Mouse (Mus musculus) CH12.LX (cell line): ENCODE data around the gene Gramd1a. TPM values are rescaled to one million over a fixed set of nuclear protein-coding genes. Genes with fewer than 3 reads are reported as not detected.

Experiments used
- DNase-seq: peaks from one replicate; pipeline ENCODE4 v3.0.0-alpha.2; 2013; ENCODE audit errors: extremely low read depth
- H3K27ac ChIP-seq: 2 replicates; pipeline ENCODE4 v1.5.1; 2012; ENCODE audit warnings: low read depth, mild to moderate bottlenecking, control low read depth, moderate library complexity; ENCODE audit not compliant: insufficient read depth
- H3K27me3 ChIP-seq: replicated peaks from 2 replicates; pipeline ENCODE3; 2012; ENCODE audit warnings: inconsistent platforms
- H3K36me3 ChIP-seq, 2 experiments: replicated peaks in 1 of 2; 2 replicates each; pipeline versions ENCODE3 to v1.6.1; 2012; ENCODE audit warnings: inconsistent platforms in 1 of 2, low read length in 1 of 2, mild to moderate bottlenecking in 1 of 2, mixed read lengths in 1 of 2, moderate library complexity in 1 of 2; ENCODE audit not compliant: control insufficient read depth in 1 of 2, insufficient read depth in 1 of 2
- H3K4me1 ChIP-seq, 2 experiments: 2 replicates each; pipeline ENCODE4 v1.6.1; 2012; ENCODE audit warnings: inconsistent platforms in 1 of 2, moderate library complexity in 1 of 2; ENCODE audit not compliant: insufficient read depth in 2 of 2, control insufficient read depth in 1 of 2
- H3K4me2 ChIP-seq: 2 replicates; pipeline ENCODE4 v1.6.1; 2012; ENCODE audit warnings: low read depth, mild to moderate bottlenecking, control low read depth; ENCODE audit not compliant: poor library complexity, insufficient read depth, severe bottlenecking
- H3K4me3 ChIP-seq, 3 experiments: fragments of 150-350 bp in 1 of 3; sonication (generic) in 1 of 3; replicated peaks in 1 of 3; 2 replicates each; pipeline versions ENCODE3 to v1.5.1; 2011 to 2012; ENCODE audit warnings: low read depth in 2 of 3, low read length in 2 of 3, mild to moderate bottlenecking in 2 of 3, moderate library complexity in 2 of 3, control low read depth in 1 of 3, improper control_type of control experiment in 1 of 3, inconsistent platforms in 1 of 3, mixed read lengths in 1 of 3; ENCODE audit not compliant: poor library complexity in 1 of 3
- H3K79me2 ChIP-seq: replicated peaks from 2 replicates; pipeline ENCODE4 v1.6.1; 2012; ENCODE audit warnings: mild to moderate bottlenecking, moderate library complexity; ENCODE audit not compliant: control insufficient read depth, poor library complexity, insufficient read depth, severe bottlenecking; ENCODE audit errors: extremely low read depth
- H3K9ac ChIP-seq: 2 replicates; pipeline ENCODE4 v1.6.1; 2012; ENCODE audit warnings: low read depth, mild to moderate bottlenecking, control low read depth, moderate library complexity; ENCODE audit not compliant: insufficient read depth
- H3K9me3 ChIP-seq: replicated peaks from 2 replicates; pipeline ENCODE3; 2012; ENCODE audit warnings: low read length, inconsistent platforms, mixed read lengths
- CHD2 ChIP-seq: IDR thresholded peaks from 2 replicates; pipeline ENCODE4 v1.6.1; 2011; ENCODE audit warnings: low read length, improper control_type of control experiment
- CTCF ChIP-seq, 2 experiments: IDR thresholded peaks in 1 of 2; conservative IDR thresholded peaks in 1 of 2; 2 replicates each; pipeline ENCODE4 v1.5.1; 2011 to 2012; ENCODE audit warnings: low read depth in 2 of 2, low read length in 2 of 2, improper control_type of control experiment in 1 of 2, inconsistent platforms in 1 of 2, mild to moderate bottlenecking in 1 of 2, moderate library complexity in 1 of 2
- ELF1 ChIP-seq: IDR thresholded peaks from 2 replicates; pipeline ENCODE4 v1.6.1; 2014; ENCODE audit warnings: low read depth, mild to moderate bottlenecking, inconsistent platforms, low read length, improper control_type of control experiment
- EP300 ChIP-seq: IDR thresholded peaks from 2 replicates; pipeline ENCODE4 v1.6.1; 2011; ENCODE audit warnings: low read length, improper control_type of control experiment
- JUN ChIP-seq: IDR thresholded peaks from 2 replicates; pipeline ENCODE4 v1.6.1; 2011; ENCODE audit warnings: low read depth, mild to moderate bottlenecking, low read length, improper control_type of control experiment, moderate library complexity; ENCODE audit not compliant: insufficient read depth
- JUND ChIP-seq: conservative IDR thresholded peaks from 2 replicates; pipeline ENCODE4 v1.6.1; 2011; ENCODE audit warnings: low read depth, low read length, improper control_type of control experiment
- KAT2A ChIP-seq: IDR thresholded peaks from 2 replicates; pipeline ENCODE4 v1.6.1; 2012; ENCODE audit warnings: low read length, improper control_type of control experiment, inconsistent platforms; ENCODE audit not compliant: insufficient replicate concordance
- MAX ChIP-seq: IDR thresholded peaks from 2 replicates; pipeline ENCODE4 v1.6.1; 2011; ENCODE audit warnings: low read length, improper control_type of control experiment
- MEF2A ChIP-seq: IDR thresholded peaks from 2 replicates; pipeline ENCODE4 v1.6.1; 2014; ENCODE audit warnings: low read depth, mild to moderate bottlenecking, inconsistent platforms, low read length, improper control_type of control experiment, borderline replicate concordance
- PAX5 ChIP-seq: IDR thresholded peaks from 2 replicates; pipeline ENCODE4 v1.6.1; 2012; ENCODE audit warnings: low read length, inconsistent platforms, mixed read lengths
- POLR2A ChIP-seq: IDR thresholded peaks from 2 replicates; pipeline ENCODE4 v1.6.1; 2011; ENCODE audit warnings: low read depth, mild to moderate bottlenecking, improper control_type of control experiment, low read length
- RAD21 ChIP-seq: IDR thresholded peaks from 2 replicates; pipeline ENCODE4 v1.6.1; 2011; ENCODE audit warnings: low read depth, mild to moderate bottlenecking, low read length, improper control_type of control experiment, moderate library complexity
- RCOR1 ChIP-seq: conservative IDR thresholded peaks from 2 replicates; pipeline ENCODE4 v1.6.1; 2012; ENCODE audit warnings: low read depth, mild to moderate bottlenecking, inconsistent platforms, low read length, improper control_type of control experiment
- TBP ChIP-seq: conservative IDR thresholded peaks from 2 replicates; pipeline ENCODE4 v1.6.1; 2011; ENCODE audit warnings: low read depth, low read length, improper control_type of control experiment
- UBTF ChIP-seq: IDR thresholded peaks from 2 replicates; pipeline ENCODE4 v1.6.1; 2012; ENCODE audit warnings: low read depth, mild to moderate bottlenecking, inconsistent platforms, low read length, improper control_type of control experiment, moderate library complexity
- USF1 ChIP-seq: IDR thresholded peaks from 2 replicates; pipeline ENCODE4 v1.6.1; 2014; ENCODE audit warnings: low read depth, mild to moderate bottlenecking, inconsistent platforms, low read length, improper control_type of control experiment
- ZMIZ1 ChIP-seq: IDR thresholded peaks from 2 replicates; pipeline ENCODE4 v1.6.1; 2012; ENCODE audit warnings: low read depth, mild to moderate bottlenecking, inconsistent platforms, low read length, improper control_type of control experiment
- ZNF384 ChIP-seq: IDR thresholded peaks from 2 replicates; pipeline ENCODE4 v1.6.1; 2012; ENCODE audit warnings: low read depth, low read length, improper control_type of control experiment, inconsistent platforms
- dilution Hi-C: fragments of 300-500 bp; cut with MboI; formaldehyde crosslinking; loops from 2 replicates; pipeline ENCODE4 v1.14.3; 2020; ENCODE audit warnings: low sequenced_read_pairs; ENCODE audit not compliant: extremely low pct_unique_long_range_greater_than_20kb, extremely low pct_ligation_motif_present
- in situ Hi-C: fragments of 300-500 bp; cut with MboI; formaldehyde crosslinking; loops from 3 replicates; pipeline ENCODE4 v1.14.3; 2019; ENCODE audit warnings: low sequenced_read_pairs, low pct_ligation_motif_present, low pct_unique_long_range_greater_than_20kb, mixed read lengths
- polyA plus RNA-seq: library from polyadenylated mRNA; unstranded; fragments of >175 nt; gene quantifications from 2 replicates; pipeline ENCODE4 v1.2.1, GENCODE M21; 2012; ENCODE audit warnings: low read depth; ENCODE audit not compliant: insufficient read length
- total RNA-seq, 2 experiments: library from RNA; depleted of rRNA; stranded (reverse); fragments of 300-350 nt in 1 of 2; fragments of >200 nt in 1 of 2; gene quantifications; 2 replicates each; pipeline ENCODE4 v1.2.3; 2012 to 2014

The Gramd1a gene
- total and polyA plus RNA-seq, 3 experiments, result 49.5 to 90.7 (median 86.0) TPM

- in situ Hi-C loops (loop anchor here (5.0 kb wide), 2 partner anchors 35 to 80 kb away; no protein-coding TSS in a partner anchor), dilution Hi-C loops (no loop called here)
- no peak overlapping the region for H3K4me2 ChIP-seq
- no peak for TF ChIP-seq ZNF384
- no peak for TF ChIP-seq CHD2
- no peak for TF ChIP-seq JUND
- no peak for TF ChIP-seq MAX
- no peak for TF ChIP-seq UBTF
- TF ChIP-seq JUN, result no peak
- no peak for TF ChIP-seq RAD21
- no peak for TF ChIP-seq TBP
- TF ChIP-seq PAX5, result no peak
- no peak for TF ChIP-seq POLR2A
- no peak for TF ChIP-seq EP300
- TF ChIP-seq USF1, result no peak
- no peak for TF ChIP-seq ELF1
- TF ChIP-seq RCOR1, result no peak
- TF ChIP-seq CTCF (conservative IDR thresholded peaks at IDR 0.05 in 1 of 2, IDR thresholded peaks at IDR 0.05 in 1 of 2; ENCODE audit: low read depth in 2 of 2, low read length in 2 of 2), result no peak
- no peak for TF ChIP-seq MEF2A
- no peak for TF ChIP-seq ZMIZ1
- DNase-seq, result no peak
- H3K9ac ChIP-seq, result no peak overlapping the region
- H3K4me1 ChIP-seq, result peaks cover 6 to 16% of the 10 kb centered on the region in 2 experiments
- no peak overlapping the region for H3K27ac ChIP-seq
- H3K9me3 ChIP-seq, result peaks cover 3% of the 10 kb centered on the region
- H3K4me3 ChIP-seq, result no peak overlapping the region
- H3K27me3 ChIP-seq, result peaks cover 24% of the 10 kb centered on the region
- no peaks in the 10 kb centered on the region for H3K79me2 ChIP-seq
- H3K36me3 ChIP-seq, result peaks cover 0 to 32% of the 10 kb centered on the region in 2 experiments
These were observed 58.7 kb downstream of the Gramd1a start for GRCm38 (mm10) chr7:31096892-31097564.

- Histone ChIP-seq H3K79me2 (no peaks in the 10 kb centered on the region), H3K4me1 (peaks cover 0 to 5% of the 10 kb centered on the region in 2 experiments; a peak in 2 of 4 replicates)
- in situ Hi-C loops, result loop anchor here (5.0 kb wide), 2 partner anchors 33 to 82 kb away; no protein-coding TSS in a partner anchor
- dilution Hi-C loops, result no loop called here
- no peak for TF ChIP-seq KAT2A
- peak in 1 of 2 experiments; percentile 51; a peak in 2 of 4 replicates for TF ChIP-seq CTCF (conservative IDR thresholded peaks at IDR 0.05 in 1 of 2, IDR thresholded peaks at IDR 0.05 in 1 of 2; ENCODE audit: low read depth in 2 of 2, low read length in 2 of 2)
- TF ChIP-seq, all 38 proteins: peak for 1
- peaks cover 30% of the 10 kb centered on the region for H3K27me3 ChIP-seq
- H3K9me3 ChIP-seq, result peaks cover 6% of the 10 kb centered on the region
- H3K4me2 ChIP-seq, result no peak overlapping the region
- no peak overlapping the region for H3K9ac ChIP-seq
- H3K36me3 ChIP-seq, result peaks cover 0 to 17% of the 10 kb centered on the region in 2 experiments
- no peak overlapping the region for H3K27ac ChIP-seq
- H3K4me3 ChIP-seq, result no peak overlapping the region
- no peak for DNase-seq
These were observed 60.8 kb downstream of the Gramd1a start for GRCm38 (mm10) chr7:31094774-31095501.
